Comparison of ENCODE assay signal across 8 mouse cellular contexts in genomic region chr17:30576946-30577345, GRCm38 (mm10). TPM values are rescaled to one million over a fixed set of nuclear protein-coding genes. Genes with fewer than 3 reads are reported as not detected.
A peak's percentile ranks its signal among the peaks of the same experiment; 100 is the strongest.
DNase-seq lines count a peak whose midpoint lies in the region; ATAC-seq and TF ChIP-seq lines count a peak whose summit lies in the region.

No protein-coding gene starts in this region.

- peak; percentile 48 for DNase-seq in CD4-positive, CD25-positive, alpha-beta regulatory T cell, adult 2 months (ENCODE audit: low read depth, low spot score)
- DNase-seq in lung, postnatal 4 days = no peak
- no peak for DNase-seq in spleen, postnatal 36 days (ENCODE audit: low spot score in 2 of 2)

- H3K27ac ChIP-seq in lung, embryonic 16.5 days (ENCODE audit: low read length) = peak overlapping the region; percentile 91
- H3K27ac ChIP-seq in intestine, postnatal 0 days (ENCODE audit: low read depth, low read length) = no peak overlapping the region
- no peak overlapping the region for H3K27ac ChIP-seq in small intestine, adult 2 months (ENCODE audit: insufficient read depth, low read depth, low read length)

- no peak for TF ChIP-seq POLR2A in small intestine, adult 2 months (IDR thresholded peaks at IDR 0.05; ENCODE audit: low read depth, low read length)

- no peaks in the 10 kb centered on the region for H3K36me3 ChIP-seq in lung, embryonic 16.5 days (ENCODE audit: control insufficient read depth, insufficient read depth, low read length)
- no peaks in the 10 kb centered on the region for H3K36me3 ChIP-seq in intestine, postnatal 0 days (ENCODE audit: control insufficient read depth, insufficient read depth)
- H3K36me3 ChIP-seq in small intestine, adult 2 months (ENCODE audit: control insufficient read depth, insufficient read depth, low read length) = no peaks in the 10 kb centered on the region

- TF ChIP-seq CTCF in intestine, postnatal 0 days (IDR thresholded peaks at IDR 0.05; ENCODE audit: low read depth) = no peak
- TF ChIP-seq CTCF in small intestine, adult 2 months (IDR thresholded peaks at IDR 0.05; ENCODE audit: extremely low read depth, insufficient read length, insufficient replicate concordance, low read depth, low read length) = no peak

- H3K9ac ChIP-seq in lung, embryonic 16.5 days (ENCODE audit: low read length) = peak overlapping the region; percentile 82
- H3K9ac ChIP-seq in intestine, postnatal 0 days (ENCODE audit: low read depth, low read length) = peak overlapping the region; percentile 74

- H3K9me3 ChIP-seq in lung, embryonic 16.5 days (ENCODE audit: control insufficient read depth, low read length) = no peaks in the 10 kb centered on the region
- no peaks in the 10 kb centered on the region for H3K9me3 ChIP-seq in intestine, postnatal 0 days (ENCODE audit: control insufficient read depth)

- H3K4me2 ChIP-seq in lung, embryonic 16.5 days (ENCODE audit: low read depth, low read length) = peak overlapping the region; percentile 94
- H3K4me2 ChIP-seq in intestine, postnatal 0 days (replicated peaks; ENCODE audit: low read depth) = peak overlapping the region; percentile 85

- H3K4me1 ChIP-seq in lung, embryonic 16.5 days (replicated peaks; ENCODE audit: control insufficient read depth, insufficient read depth, low read length) = peaks cover 16% of the 10 kb centered on the region
- H3K4me1 ChIP-seq in intestine, postnatal 0 days (replicated peaks; ENCODE audit: control insufficient read depth, insufficient read depth, low read length) = peaks cover 11% of the 10 kb centered on the region; the same call in 1 of the 2 replicates
- peaks cover 6% of the 10 kb centered on the region for H3K4me1 ChIP-seq in small intestine, adult 2 months (ENCODE audit: control insufficient read depth, insufficient read depth, insufficient read length, low read length)

- 47% methylated on average over 12 of the region's 12 CpGs for WGBS in lung, embryonic 16.5 days
- WGBS in intestine, postnatal 0 days = 46% methylated on average over 12 of the region's 12 CpGs
- WGBS in small intestine, adult 2 months = 31% methylated on average over 12 of the region's 12 CpGs

- no peak for ATAC-seq in CD4-positive, CD25-positive, alpha-beta regulatory T cell, adult 4 months
- no peak for ATAC-seq in lung, embryonic 16.5 days (ENCODE audit: low read depth)
- ATAC-seq in intestine, postnatal 0 days = no peak
- no peak for ATAC-seq in erythroid progenitor cell, adult 5-6 weeks (replicated peaks; ENCODE audit: low FRiP score, poor library complexity, severe bottlenecking)

- peak overlapping the region; percentile 88 for H3K4me3 ChIP-seq in lung, embryonic 16.5 days (ENCODE audit: low read length)
- peak overlapping the region; percentile 89 for H3K4me3 ChIP-seq in intestine, postnatal 0 days (ENCODE audit: low read depth, low read length)
- H3K4me3 ChIP-seq in small intestine, adult 2 months (ENCODE audit: low read depth, low read length) = peak overlapping the region; percentile 93

- H3K27me3 ChIP-seq in lung, embryonic 16.5 days (ENCODE audit: control insufficient read depth, insufficient read depth, low read depth, low read length) = no peaks in the 10 kb centered on the region
- H3K27me3 ChIP-seq in intestine, postnatal 0 days (replicated peaks; ENCODE audit: control insufficient read depth, insufficient read depth, low read length) = no peaks in the 10 kb centered on the region
- no peaks in the 10 kb centered on the region for H3K27me3 ChIP-seq in small intestine, adult 2 months (ENCODE audit: control insufficient read depth, insufficient read depth, low read length)

RNA-seq across cellular contexts. Expression of gene Btbd9, which starts 0.7 kb away (rescaled TPM):
- polyA plus RNA-seq in CD4-positive, CD25-positive, alpha-beta regulatory T cell, adult 4 months (2017; shearing (Covaris generic)) = 10 to 100 TPM; 58.9 to 82.9 TPM
- 55.8 and 57.1 TPM in 2 replicates for polyA plus RNA-seq in lung, embryonic 16.5 days (2015; fragmentation: Nextera tagmentation; extraction: Ambion mirVana)
- 35.9 and 42.6 TPM in 2 replicates for polyA plus RNA-seq in intestine, postnatal 0 days (2015; fragmentation: Nextera tagmentation; extraction: Ambion mirVana)
- 8.0 and 31.2 TPM in 2 replicates for polyA plus RNA-seq in small intestine, adult 2 months (2012; rRNA removed)
- total RNA-seq in erythroid progenitor cell, adult 5-6 weeks (2015; ENCODE audit: low replicate concordance) = 8.8 and 14.1 TPM in 2 replicates
- 4.6 and 7.7 TPM in 2 replicates for total RNA-seq in erythroid progenitor cell, adult 5-6 weeks (2017; ENCODE audit: low replicate concordance)

RNA-seq across cellular contexts. Expression of gene Dnah8, which starts 47.2 kb away (rescaled TPM):
- polyA plus RNA-seq in CD4-positive, CD25-positive, alpha-beta regulatory T cell, adult 4 months (2017; shearing (Covaris generic)) = 10 to 100 TPM; 22.6 to 23.4 TPM
- 8.8 and 9.2 TPM in 2 replicates for polyA plus RNA-seq in lung, embryonic 16.5 days (2015; fragmentation: Nextera tagmentation; extraction: Ambion mirVana)
- 0.35 and 0.72 TPM in 2 replicates for polyA plus RNA-seq in intestine, postnatal 0 days (2015; fragmentation: Nextera tagmentation; extraction: Ambion mirVana)
- 2.9 and 10.7 TPM in 2 replicates for polyA plus RNA-seq in small intestine, adult 2 months (2012; rRNA removed)
- total RNA-seq in erythroid progenitor cell, adult 5-6 weeks (2015; ENCODE audit: low replicate concordance) = 4.3 and 23.9 TPM in 2 replicates
- 6.1 and 6.3 TPM in 2 replicates for total RNA-seq in erythroid progenitor cell, adult 5-6 weeks (2017; ENCODE audit: low replicate concordance)

RNA-seq across cellular contexts. Expression of gene Glo1, which starts 49.7 kb away (rescaled TPM):
- 100 to 1,000 TPM; 131 to 137 TPM for polyA plus RNA-seq in CD4-positive, CD25-positive, alpha-beta regulatory T cell, adult 4 months (2017; shearing (Covaris generic))
- 215 and 221 TPM in 2 replicates for polyA plus RNA-seq in lung, embryonic 16.5 days (2015; fragmentation: Nextera tagmentation; extraction: Ambion mirVana)
- 169 and 176 TPM in 2 replicates for polyA plus RNA-seq in intestine, postnatal 0 days (2015; fragmentation: Nextera tagmentation; extraction: Ambion mirVana)
- polyA plus RNA-seq in small intestine, adult 2 months (2012; rRNA removed) = 13.7 and 38.9 TPM in 2 replicates
- total RNA-seq in erythroid progenitor cell, adult 5-6 weeks (2015; ENCODE audit: low replicate concordance) = 81.4 and 114 TPM in 2 replicates
- 95.2 and 103 TPM in 2 replicates for total RNA-seq in erythroid progenitor cell, adult 5-6 weeks (2017; ENCODE audit: low replicate concordance)
